Mouse (Mus musculus) c-Kit-positive CD71-positive TER-119-negative erythroid progenitor cells, embryonic 14.5 days (primary cell): ENCODE results near the gene Ece2.

Experiments
- DNase-seq: peaks from one replicate; pipeline ENCODE4 v3.0.0-alpha.2; 2013; ENCODE audit warnings: low read depth

The Ece2 gene

DNA sequence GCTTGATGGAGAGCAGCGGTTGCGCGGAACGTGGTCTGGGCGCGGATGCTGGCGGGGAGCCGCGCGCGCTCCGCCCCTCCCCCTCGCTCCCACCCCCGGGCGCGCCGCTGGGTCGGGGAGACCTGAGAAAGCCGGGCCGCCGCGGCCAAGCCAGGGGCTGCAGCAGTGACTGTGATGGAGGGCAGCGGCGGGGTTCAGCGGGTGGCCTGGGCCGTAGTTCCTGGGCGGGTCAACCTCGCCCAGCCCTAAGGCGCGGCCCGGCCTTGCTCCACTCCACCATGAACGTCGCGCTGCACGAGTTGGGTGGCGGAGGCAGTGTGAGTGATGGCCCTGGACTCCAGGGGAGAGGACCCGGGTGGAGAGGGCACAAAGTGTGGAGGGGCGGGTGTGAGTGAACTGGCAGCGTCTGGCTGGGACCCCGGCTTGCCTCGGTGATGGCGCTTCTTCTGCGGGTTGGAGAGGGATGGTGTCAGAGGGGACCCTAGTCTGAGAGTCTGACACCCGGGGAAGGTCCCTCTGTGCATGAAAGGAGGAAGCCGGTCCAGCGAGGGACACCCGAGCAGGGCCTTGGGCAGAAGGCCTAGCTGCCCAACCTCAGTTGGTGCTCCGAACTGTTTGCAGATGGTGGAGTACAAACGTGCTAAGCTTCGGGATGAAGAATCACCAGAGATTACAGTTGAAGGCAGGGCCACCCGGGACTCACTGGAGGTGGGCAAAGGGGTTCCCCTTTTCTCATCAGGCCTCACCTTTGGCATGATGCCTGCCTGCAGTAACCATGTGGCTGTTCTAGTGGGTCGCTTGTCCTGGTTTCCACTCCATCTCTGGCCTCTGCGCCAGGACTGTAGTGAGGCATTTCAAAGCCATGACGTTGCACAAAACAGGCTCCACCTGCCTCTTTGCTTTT lies at the start of gene Ece2:
TSS of gene Ece2 (plus strand) at position 98 of the 904 bp plus-strand sequence.
- DNase-seq = no peak

- no peak for DNase-seq
Measured at GRCm38 (mm10) chr16:20589366-20589938, 40.2 kb upstream of the Ece2 start, which contains the start of gene Vwa5b2. Vwa5b2 (plus strand) TSS chr16:20589471.

GRCm38 (mm10) chr16:20589939-20590679 lies 39.5 kb upstream of the Ece2 start:
- DNase-seq = no peak

DNA sequence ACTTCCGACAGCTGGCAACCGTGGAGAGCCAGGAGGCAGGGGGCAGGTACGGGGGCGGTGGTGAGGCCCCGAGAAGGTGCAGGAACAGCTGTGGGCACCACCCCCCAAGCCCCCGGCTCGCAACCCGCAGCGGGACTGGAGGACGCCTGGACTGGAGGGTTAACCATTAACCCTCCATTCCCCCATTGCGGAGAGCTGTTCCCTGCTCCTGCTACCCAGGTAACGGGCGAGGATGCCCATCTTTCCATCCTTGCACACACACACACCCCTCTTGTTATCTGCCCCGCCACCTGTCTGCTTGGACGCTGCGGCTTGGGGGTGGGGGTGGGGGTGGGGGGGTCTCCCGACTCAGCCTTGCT lies 39.0 kb upstream of the Ece2 start:
- no peak for DNase-seq

DNA sequence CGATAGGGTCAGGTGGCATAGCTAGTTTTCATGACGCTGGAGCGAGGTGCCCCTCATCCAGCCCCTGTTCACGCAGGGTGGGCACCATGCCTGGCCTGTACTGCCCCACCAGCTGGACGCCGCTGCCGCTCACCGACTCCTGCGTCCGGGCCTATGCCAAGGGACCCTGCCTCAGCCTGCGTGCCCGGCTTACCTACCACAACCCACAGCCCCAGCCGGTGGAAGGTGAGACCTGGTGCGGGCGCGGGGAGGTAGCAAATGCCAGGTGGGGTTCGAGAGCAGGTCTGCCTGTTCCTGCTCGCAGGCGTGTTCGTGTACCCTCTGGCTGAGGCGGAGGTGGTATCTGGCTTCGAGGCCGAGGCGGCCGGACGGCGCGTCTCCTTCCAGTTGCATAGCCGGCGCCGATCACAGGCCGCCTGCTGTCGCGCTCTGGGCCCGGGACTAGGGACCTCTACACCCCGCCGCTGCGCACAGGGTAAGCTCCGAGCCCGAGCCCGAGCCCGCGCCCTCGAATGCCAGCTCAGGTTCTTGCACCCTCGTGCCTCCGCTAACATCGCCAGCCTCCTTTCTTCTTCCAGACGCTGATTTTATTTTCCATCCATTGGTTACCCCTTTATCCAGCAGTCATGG lies 38.4 kb upstream of the Ece2 start:
- DNase-seq = no peak

GRCm38 (mm10) chr16:20595060-20595673 lies 34.5 kb upstream of the Ece2 start:
- DNase-seq = peak; percentile 65

DNA sequence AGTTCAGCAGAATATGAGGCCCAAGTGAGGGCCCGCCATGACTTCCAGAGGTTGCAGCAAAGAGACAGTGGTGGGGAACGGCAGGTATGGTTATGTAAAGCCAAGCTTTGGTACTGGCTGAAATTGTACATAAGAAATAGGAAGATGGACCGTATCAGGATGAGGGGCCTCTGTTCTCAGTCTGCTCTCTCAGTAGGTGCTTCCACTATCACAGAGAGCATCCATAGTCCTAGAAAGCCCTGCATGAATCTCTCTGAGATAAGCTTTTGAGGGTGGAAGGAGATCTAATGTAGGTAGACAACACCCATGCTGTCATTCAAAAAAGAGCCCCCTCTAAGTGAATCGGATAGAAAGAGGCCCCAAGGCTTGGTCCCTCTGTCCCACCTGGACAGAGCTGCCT lies 33.9 kb upstream of the Ece2 start:
- no peak for DNase-seq

DNA sequence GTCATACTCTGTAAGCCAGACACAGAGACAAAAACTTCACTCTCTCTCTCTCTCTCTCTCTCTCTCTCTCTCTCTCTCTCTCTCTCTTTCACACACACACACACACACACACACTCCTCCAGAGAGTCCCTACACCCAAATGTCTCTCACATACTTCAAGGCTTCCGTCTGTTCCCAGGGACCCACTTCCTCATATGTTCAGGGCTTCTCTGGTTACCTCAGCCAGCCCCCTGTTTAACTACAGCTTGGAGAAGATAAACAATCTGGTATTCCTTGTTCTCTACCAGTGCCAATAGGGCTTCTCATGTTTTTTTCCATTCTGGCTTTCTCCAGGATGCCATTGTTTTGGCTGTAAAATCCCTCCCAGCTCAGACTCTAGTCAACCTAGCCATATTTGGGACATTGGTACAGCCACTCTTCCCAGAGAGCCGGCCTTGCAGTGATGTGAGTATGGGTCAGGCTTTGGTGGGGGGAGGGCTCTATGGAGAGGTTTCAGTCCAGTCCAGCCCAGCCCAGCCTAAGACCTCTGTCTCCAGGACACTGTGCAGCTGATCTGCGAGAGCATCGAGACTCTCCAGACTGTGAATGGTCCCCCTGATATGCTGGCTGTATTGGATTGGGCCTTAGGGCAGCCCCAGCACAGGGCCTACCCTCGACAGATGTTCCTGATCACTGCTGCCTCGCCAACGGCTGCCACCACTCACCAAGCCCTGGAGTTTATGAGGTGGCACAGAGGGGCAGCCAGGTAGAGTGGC lies 32.8 kb upstream of the Ece2 start:
- DNase-seq = no peak

GRCm38 (mm10) chr16:20600511-20600910 lies 29.1 kb upstream of the Ece2 start:
- no peak for DNase-seq

- DNase-seq = no peak
Measured at GRCm38 (mm10) chr16:20604705-20605104, 24.9 kb upstream of the Ece2 start.

DNA sequence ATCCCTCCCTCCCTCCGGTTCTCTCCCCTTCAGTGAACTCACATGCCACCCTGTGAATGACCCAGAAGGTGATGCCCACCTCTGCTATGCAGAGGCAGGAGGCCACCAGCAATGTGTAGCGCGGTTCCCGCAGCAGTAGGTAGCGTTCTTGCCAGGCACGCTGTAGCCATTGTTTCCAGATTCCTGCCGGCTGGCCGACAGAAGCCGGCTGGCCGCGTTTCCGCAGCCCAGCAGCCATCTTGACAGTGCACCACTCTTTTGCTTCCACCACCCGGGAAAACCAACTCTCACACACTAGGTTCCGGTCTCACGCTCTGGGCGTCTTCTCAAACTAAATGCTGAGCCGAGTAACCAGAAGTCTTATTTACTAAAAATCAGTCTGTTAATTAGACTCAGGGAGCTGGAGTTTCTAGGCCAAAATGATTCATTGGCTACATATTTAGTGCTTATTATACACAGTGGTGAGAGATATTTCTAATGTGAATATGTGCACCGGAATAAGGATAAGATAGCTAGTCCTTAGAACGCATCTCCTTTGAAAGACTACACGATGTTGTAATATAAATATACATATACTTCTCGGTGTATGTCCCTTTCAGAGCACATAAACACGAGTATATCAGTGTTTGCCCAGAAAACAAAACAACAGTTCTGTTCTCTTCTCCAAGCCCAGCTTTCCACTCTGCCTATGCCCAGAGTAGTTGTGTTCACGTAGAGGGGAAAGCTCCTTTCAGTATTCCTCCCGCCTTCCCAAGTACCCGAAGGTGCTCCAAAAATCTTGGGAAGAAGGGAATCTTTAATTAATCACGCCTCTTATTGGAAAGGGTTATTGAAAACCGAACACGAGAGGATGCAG lies 18.9 kb upstream of the Ece2 start:
- peak; percentile 83 for DNase-seq

DNA sequence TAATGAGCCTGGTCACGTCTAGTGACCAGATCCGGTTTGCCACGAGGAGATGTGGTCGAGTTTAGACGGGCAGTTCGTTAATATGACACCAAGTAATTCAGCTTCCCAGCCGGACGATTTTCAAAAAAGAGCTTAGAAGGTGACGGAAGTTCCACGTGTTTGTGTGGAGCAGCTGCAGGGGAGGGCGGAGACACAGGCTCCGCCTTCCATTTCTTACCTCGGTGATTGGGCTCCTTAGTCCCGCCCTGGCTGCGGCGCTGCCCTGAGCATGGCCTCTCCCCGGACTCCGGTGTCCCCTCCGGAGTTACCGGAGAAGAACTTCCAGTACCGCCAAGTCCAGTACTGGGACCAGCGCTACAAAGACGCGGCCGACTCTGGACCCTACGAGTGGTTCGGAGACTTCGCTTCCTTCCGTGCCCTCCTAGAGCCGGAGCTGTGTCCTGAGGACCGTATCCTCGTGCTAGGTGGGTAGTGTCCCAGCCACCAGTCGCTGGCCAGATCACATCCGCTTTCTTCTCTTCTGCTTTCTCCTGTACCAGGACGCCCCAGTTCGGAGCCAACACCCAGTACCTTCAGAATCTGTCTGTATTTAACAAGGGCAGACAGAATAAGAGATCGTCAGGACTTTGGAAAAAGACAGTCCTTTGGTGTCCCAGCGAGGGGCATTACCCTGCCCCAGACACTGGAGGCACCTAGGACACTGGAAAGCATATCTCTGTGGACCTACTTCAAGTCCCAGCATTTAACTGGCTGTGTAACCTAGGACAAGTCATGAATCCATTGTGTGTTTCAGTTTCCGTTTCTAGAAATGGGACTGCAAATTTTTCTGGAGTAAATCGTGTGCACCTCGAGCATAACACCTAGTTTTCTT lies 18.0 kb upstream of the Ece2 start, which contains the start of the genes Eef1akmt4, Gm49333 and Alg3:
TSS of gene Eef1akmt4 (plus strand) at position 237 of the 871 bp plus-strand sequence.
TSS of gene Gm49333 (plus strand) at position 254 of the 871 bp plus-strand sequence.
TSS of gene Alg3 (minus strand) at position 379 of the 871 bp plus-strand sequence.
- DNase-seq = peak; percentile 94

- DNase-seq = no peak
Measured at GRCm38 (mm10) chr16:20619541-20620398, 9.9 kb upstream of the Ece2 start.

DNA sequence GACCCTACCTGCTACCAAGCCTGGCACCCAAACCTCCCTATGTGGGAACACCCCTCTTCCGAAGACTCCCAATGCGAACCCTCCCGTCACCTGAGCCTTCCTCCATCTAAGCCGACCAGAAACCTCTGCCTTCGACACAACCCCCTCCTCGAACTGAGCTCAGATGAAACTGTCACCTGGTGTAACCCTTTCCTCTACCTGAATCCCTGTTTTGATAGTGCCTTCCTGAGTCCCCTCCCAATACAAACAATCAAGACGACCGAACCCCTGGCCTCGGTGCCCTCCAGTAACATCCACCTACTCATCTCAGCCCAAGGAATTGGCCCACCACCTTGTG lies 9.3 kb upstream of the Ece2 start:
- DNase-seq = no peak

DNA sequence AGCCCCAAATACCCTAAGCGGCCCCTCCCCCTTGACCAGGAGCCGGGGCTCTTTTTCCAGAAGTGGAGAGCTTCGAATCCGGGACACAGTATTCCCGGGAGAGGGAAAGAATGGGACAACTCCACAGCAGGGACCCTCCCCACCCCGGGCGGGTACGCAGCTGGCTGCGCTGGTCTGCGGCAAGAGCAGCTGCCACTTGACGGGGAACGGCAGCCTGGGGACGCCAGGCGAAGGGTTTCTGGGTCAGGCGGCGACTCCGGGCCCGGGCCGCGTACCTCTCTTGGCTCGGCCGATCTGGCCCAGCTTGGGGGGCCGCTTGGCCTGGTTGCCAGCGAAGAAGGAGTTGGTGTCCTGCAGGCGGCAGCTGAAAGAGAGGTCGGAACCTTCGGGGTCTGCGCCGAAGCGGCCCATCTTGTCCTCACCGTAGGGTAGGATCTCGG lies 8.9 kb upstream of the Ece2 start:
- no peak for DNase-seq

- no peak for DNase-seq
Measured at GRCm38 (mm10) chr16:20621191-20621990, 8.2 kb upstream of the Ece2 start, which contains the start of gene Camk2n2. Camk2n2 (minus strand) TSS chr16:20621287.
